Mouse (Mus musculus) ES-E14 (cell line): ENCODE results near the gene Olfml3.

ENCODE experiments used
- CHD2 ChIP-seq: IDR thresholded peaks from 2 replicates; pipeline ENCODE4 v1.6.1; 2014; ENCODE audit warnings: mild to moderate bottlenecking, low read depth, low read length, inconsistent platforms
- HCFC1 ChIP-seq: IDR thresholded peaks from 2 replicates; pipeline ENCODE4 v1.6.1; 2012; ENCODE audit warnings: low read length, inconsistent platforms, borderline replicate concordance; ENCODE audit not compliant: insufficient read depth
- ZC3H11A ChIP-seq: IDR thresholded peaks from 2 replicates; pipeline ENCODE4 v1.6.1; 2012; ENCODE audit warnings: low read depth, mild to moderate bottlenecking, inconsistent platforms, low read length, borderline replicate concordance
- ZNF384 ChIP-seq: IDR thresholded peaks from 2 replicates; pipeline ENCODE4 v1.6.1; 2012; ENCODE audit warnings: low read depth, low read length, inconsistent platforms

GRCm38 (mm10) chr3:103696388-103696925 is 41.3 kb downstream of the Olfml3 start:
- TF ChIP-seq CHD2 (no peak), HCFC1 (no peak), ZNF384 (no peak), ZC3H11A (no peak)
